Mouse (Mus musculus) cerebellum, adult 2 months (tissue): ENCODE measurements around the gene Pfn3. TPM values are rescaled to one million over a fixed set of nuclear protein-coding genes. Genes with fewer than 3 reads are reported as not detected.

ENCODE experiments used
- DNase-seq, 2 experiments: peaks; one replicate each; pipeline ENCODE4 v3.0.0; 2021
- H3K27ac ChIP-seq: fragments of 200-500 bp; 2 replicates; pipeline ENCODE4 v1.5.1; 2012; ENCODE audit warnings: low read length, control low read depth, inconsistent platforms; ENCODE audit not compliant: insufficient read depth
- H3K27me3 ChIP-seq: fragments of 200-500 bp; 2 replicates; pipeline ENCODE4 v1.6.1; 2012; ENCODE audit warnings: inconsistent platforms, mild to moderate bottlenecking, low read length, moderate library complexity; ENCODE audit not compliant: control insufficient read depth, insufficient read depth
- H3K4me1 ChIP-seq: fragments of 200-500 bp; 2 replicates; pipeline ENCODE4 v1.6.1; 2011; ENCODE audit warnings: low read length; ENCODE audit not compliant: control insufficient read depth, insufficient read depth
- H3K4me3 ChIP-seq: fragments of 200-500 bp; replicated peaks from 2 replicates; pipeline ENCODE3; 2011; ENCODE audit warnings: mild to moderate bottlenecking, low read depth, low read length, control low read depth; ENCODE audit not compliant: insufficient read depth
- CTCF ChIP-seq: fragments of 200-500 bp; IDR thresholded peaks from 2 replicates; pipeline ENCODE4 v1.5.1; 2011; ENCODE audit warnings: low read depth, mild to moderate bottlenecking, control low read depth, low read length, moderate library complexity, borderline replicate concordance; ENCODE audit not compliant: insufficient read depth
- POLR2A ChIP-seq: fragments of 200-500 bp; IDR thresholded peaks from 2 replicates; pipeline ENCODE4 v1.6.1; 2011; ENCODE audit warnings: low read length, control low read depth, borderline replicate concordance; ENCODE audit not compliant: insufficient read depth
- WGBS: fragments of 180-500 bp; shearing (Covaris S2); methylation state at CpG from one replicate; pipeline ENCODE4 v1.1.7; 2018; 5-methylcytosine and 5-hydroxymethylcytosine counted together
- polyA plus RNA-seq: library from polyadenylated mRNA; depleted of rRNA; stranded (reverse); fragments of >200 nt; gene quantifications from 2 replicates; pipeline ENCODE4 v1.2.3, GENCODE M21; 2012

The Pfn3 gene
- polyA plus RNA-seq, 1 experiment: not detected

GRCm38 (mm10) chr13:55399300-55400038 lies 15.6 kb downstream of the Pfn3 start:
- H3K4me3 ChIP-seq: no peak overlapping the region
- TF ChIP-seq CTCF: no peak
- no peak for TF ChIP-seq POLR2A

DNA sequence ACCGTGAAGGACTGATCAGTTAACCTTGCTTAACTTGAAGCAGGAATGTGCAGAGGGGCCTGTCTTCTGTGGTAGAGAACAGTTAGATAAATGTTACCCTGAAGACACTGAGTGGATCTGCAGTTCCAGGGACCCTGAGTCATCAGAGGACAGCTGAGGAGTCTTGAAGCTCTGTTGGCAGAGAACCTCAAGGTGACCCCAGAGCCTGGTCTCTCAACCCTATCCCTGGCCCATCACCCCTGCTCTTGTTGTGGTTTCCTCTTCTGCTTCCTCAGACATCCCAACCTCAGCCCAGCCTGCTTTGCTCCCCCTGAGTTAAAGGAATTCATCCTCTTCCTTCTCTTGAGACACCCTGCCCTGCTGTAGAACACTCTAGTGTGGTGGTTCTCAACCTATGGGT lies 16.9 kb downstream of the Pfn3 start, which contains the start of gene Slc34a1:
Gene Slc34a1, plus strand, starts transcription at position 100 of the 400 bp plus-strand sequence.
- DNase-seq: no peak
- WGBS: 86% methylated on average over 1 of the region's 1 CpGs
- no peak within 1 kb of the TSS for H3K4me3 ChIP-seq
- no peak within 1 kb of the TSS for H3K27ac ChIP-seq
- no peak for TF ChIP-seq CTCF
- no peaks in the 10 kb centered on the region; the same call in 1 of the 2 replicates for H3K27me3 ChIP-seq
- no peaks in the 10 kb centered on the region for H3K4me1 ChIP-seq

More at GRCm38 (mm10) chr13:55399300-55400038, 15.6 kb downstream of the Pfn3 start:
- H3K4me1 ChIP-seq: no peaks in the 10 kb centered on the region
- no peaks in the 10 kb centered on the region; the same call in 1 of the 2 replicates for H3K27me3 ChIP-seq
- DNase-seq: no peak
- 63% methylated on average over 5 of the region's 5 CpGs for WGBS
- no peak overlapping the region for H3K27ac ChIP-seq

DNA sequence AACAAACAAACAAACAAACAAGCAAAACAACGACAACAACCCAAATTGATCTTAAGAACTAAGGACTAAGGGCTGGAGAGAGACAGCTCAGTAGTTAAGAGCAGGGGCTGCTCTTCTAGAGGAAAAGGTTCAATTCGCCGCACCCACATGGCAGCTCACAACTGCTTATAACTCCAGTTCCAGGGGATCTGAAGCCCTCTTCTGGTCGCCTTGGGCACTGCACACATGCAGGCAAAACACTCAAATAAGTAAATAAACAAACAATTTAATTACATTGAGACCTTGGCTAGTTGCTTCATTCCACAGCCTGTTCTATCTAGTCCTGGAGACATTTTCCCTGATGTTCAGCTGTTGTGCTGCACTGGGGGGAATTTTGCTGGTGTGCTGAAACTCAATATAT lies 22.1 kb downstream of the Pfn3 start:
- DNase-seq: no peak
- Histone ChIP-seq H3K4me3 (no peak overlapping the region), H3K4me1 (no peaks in the 10 kb centered on the region), H3K27me3 (no peaks in the 10 kb centered on the region), H3K27ac (no peak overlapping the region)
- TF ChIP-seq POLR2A (no peak), CTCF (no peak)
- 65% methylated on average over 4 of the region's 4 CpGs for WGBS

DNA sequence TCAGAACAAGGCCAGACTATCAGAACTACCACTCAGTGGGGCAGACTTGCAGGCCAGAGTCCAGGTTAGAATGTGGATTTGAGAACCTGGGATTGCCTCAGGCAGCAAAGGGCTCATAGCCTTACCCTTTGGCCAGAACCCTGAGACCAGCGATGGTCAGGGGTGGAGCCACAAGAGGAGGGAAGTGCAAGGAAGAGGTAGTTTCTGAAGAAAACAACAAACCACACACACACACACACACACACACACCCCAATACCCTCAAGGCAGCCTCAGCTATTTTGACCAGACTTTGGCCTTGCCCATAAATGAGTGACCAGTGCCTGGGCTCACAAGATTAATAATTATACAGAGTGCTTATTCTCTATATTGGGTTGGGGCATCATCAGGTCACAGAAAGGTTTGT lies 23.4 kb downstream of the Pfn3 start:
- whole genome bisulfite sequencing: 81% methylated on average over 1 of the region's 1 CpGs
- no peaks in the 10 kb centered on the region for H3K4me1 ChIP-seq
- TF ChIP-seq CTCF: no peak
- TF ChIP-seq POLR2A: no peak
- no peaks in the 10 kb centered on the region for H3K27me3 ChIP-seq
- no peak overlapping the region for H3K4me3 ChIP-seq
- H3K27ac ChIP-seq: no peak overlapping the region
- DNase-seq: no peak

DNA sequence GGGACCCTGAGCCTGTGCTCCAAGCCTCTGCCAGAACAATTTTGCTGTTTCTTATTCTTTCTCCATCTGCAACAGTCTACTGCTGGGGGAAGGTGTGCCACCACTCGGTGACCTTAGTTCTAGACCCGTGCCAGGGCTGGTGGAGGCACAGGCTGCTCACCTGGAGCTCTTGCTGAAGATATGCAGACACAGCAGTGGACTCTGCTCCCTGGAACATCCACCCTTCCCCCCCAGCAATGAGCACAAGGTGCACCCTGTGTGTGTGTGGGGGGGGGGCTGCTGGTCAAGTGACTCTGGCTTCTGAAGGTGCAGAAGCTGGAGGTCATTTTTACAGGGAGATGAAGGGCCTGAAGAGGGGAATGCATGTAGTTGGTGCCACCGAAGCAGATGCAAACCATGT lies 24.4 kb downstream of the Pfn3 start:
- Histone ChIP-seq H3K4me1 (no peaks in the 10 kb centered on the region), H3K4me3 (no peak overlapping the region), H3K27ac (no peak overlapping the region), H3K27me3 (no peaks in the 10 kb centered on the region)
- WGBS: 75% methylated on average over 3 of the region's 3 CpGs
- no peak for TF ChIP-seq CTCF
- no peak for TF ChIP-seq POLR2A
- no peak for DNase-seq

DNA sequence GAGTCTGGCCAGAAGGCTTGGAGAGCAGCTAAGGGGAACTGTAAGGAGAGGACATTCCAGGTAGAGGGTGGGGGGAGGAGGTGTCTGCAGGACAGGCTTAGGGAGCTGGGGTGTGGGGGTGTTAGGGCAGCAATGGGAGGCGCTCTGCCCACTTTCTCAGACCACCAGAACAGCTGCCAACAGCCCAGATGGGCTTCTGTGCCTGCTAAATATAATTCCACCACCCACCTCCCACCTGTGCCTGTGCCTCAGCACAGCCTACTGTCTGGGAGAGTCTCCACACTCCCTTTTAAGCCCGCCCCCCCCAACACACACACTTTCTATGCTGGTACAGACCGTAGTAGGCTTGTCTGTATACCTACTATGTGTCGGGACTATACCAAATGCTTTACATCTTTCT lies 33.2 kb downstream of the Pfn3 start:
- H3K4me1 ChIP-seq: no peaks in the 10 kb centered on the region
- H3K4me3 ChIP-seq: no peak overlapping the region
- no peaks in the 10 kb centered on the region for H3K27me3 ChIP-seq
- DNase-seq: no peak
- TF ChIP-seq POLR2A (no peak), CTCF (no peak)
- WGBS: 79% methylated on average over 4 of the region's 4 CpGs
- H3K27ac ChIP-seq: no peak overlapping the region

DNA sequence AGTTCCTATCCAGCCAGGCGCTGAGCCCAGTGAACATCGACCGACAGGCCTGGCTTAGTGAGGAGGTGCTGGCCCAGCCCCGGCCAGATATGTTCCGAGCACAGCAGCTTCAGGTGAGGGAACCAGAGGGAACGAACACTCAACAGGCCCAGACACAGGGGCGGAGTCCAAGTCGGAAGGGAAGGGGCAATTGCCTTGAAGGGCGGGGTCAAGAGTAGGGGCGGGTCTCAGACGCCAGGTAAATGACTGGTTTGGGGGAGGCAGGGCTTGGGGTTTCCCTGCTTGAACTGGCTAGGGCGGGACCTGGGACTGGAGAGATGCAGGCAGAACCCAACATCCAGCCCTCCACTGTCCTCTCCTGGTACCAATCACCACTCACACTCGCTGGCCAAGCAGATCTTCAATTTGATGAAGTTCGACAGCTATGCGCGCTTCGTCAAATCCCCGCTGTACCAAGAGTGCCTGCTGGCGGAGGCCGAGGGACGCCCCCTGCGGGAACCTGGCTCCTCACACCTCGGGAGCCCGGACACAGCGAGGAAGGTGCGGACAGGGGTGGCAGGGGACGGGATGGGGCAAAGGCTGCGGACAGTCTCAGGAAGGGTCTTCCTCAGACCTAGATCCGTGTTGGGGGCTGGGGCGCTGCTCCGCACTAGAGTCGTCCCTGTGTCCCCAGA lies 36.0 kb downstream of the Pfn3 start:
- TF ChIP-seq CTCF (no peak), POLR2A (no peak)
- H3K27me3 ChIP-seq: no peaks in the 10 kb centered on the region
- H3K27ac ChIP-seq: no peak overlapping the region
- H3K4me3 ChIP-seq: no peak overlapping the region
- H3K4me1 ChIP-seq: no peaks in the 10 kb centered on the region
- WGBS: 22% methylated on average over 32 of the region's 32 CpGs
- no peak for DNase-seq

DNA sequence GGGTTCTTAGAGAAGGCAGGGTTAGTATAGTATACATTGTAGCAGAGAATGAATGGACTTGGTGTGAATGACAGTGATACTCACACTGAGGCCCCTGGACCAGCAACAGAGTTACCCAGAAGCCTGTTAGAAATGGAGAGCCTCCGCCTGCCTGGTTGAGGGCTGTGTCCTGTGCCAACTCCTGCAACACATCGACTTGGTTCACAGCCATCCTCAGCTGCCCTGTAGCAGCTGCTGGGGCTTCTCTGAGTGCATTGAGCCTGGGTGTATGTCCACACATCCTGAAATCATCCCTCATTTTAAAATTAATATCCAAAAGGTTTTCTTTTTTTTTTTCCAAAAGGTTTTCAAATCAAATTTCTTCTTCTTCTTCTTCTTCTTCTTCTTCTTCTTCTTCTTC lies 39.2 kb downstream of the Pfn3 start:
- no peaks in the 10 kb centered on the region for H3K27me3 ChIP-seq
- DNase-seq: no peak
- H3K27ac ChIP-seq: no peak overlapping the region
- H3K4me1 ChIP-seq: no peaks in the 10 kb centered on the region
- TF ChIP-seq POLR2A (no peak), CTCF (no peak)
- no peak overlapping the region for H3K4me3 ChIP-seq
- WGBS: 12% methylated on average over 2 of the region's 2 CpGs
